ENCODE assay signal across 8 mouse cellular contexts in genomic region chr19:7382248-7382902, GRCm38 (mm10). TPM values are rescaled to one million over a fixed set of nuclear protein-coding genes. Genes with fewer than 3 reads are reported as not detected.
DNase-seq lines count a peak whose midpoint lies in the region; ATAC-seq and TF ChIP-seq lines count a peak whose summit lies in the region.

No protein-coding gene starts in this region.

- intact Hi-C loops in left cerebral cortex, postnatal 14 days (cut with DNase I) = loop anchor here (2.0 kb wide), 1 partner anchor 34 kb away; the partner anchor contains the start of gene 2700081O15Rik

- H3K9ac ChIP-seq in hindbrain, postnatal 0 days (replicated peaks; ENCODE audit: low read length) = peak overlapping the region; percentile 90

- DNase-seq in adipocyte (ENCODE audit: low spot score) = peak; percentile 42
- DNase-seq in gastrocnemius, adult 8-10 months (ENCODE audit: low spot score in 2 of 2) = peak; percentile 14 to 34
- DNase-seq in hindbrain, postnatal 0 days (ENCODE audit: low spot score) = peak; percentile 77
- peak; percentile 40 to 51 for DNase-seq in left cerebral cortex, postnatal 14 days (ENCODE audit: low spot score in 2 of 2)
- peak; percentile 70 for DNase-seq in right cerebral cortex, postnatal 14 days
- DNase-seq in yolk sac, embryonic 10.5 days (ENCODE audit: low spot score) = peak; percentile 80

- H3K4me2 ChIP-seq in hindbrain, postnatal 0 days (ENCODE audit: low read depth, low read length) = peak overlapping the region; percentile 75

- H3K27me3 ChIP-seq in hindbrain, postnatal 0 days (ENCODE audit: insufficient read depth, low read length) = no peaks in the 10 kb centered on the region

- WGBS in hindbrain, postnatal 0 days = under 1% methylated on average over 53 of the region's 60 CpGs

- no peak; the same call in 1 of the 2 replicates for TF ChIP-seq CTCF in hindbrain, postnatal 0 days (IDR thresholded peaks at IDR 0.05; ENCODE audit: low read depth)

- H3K36me3 ChIP-seq in hindbrain, postnatal 0 days (ENCODE audit: insufficient read depth, low read length) = no peaks in the 10 kb centered on the region

- H3K4me3 ChIP-seq in hindbrain, postnatal 0 days (ENCODE audit: low read length) = peak overlapping the region; percentile 63

- H3K9me3 ChIP-seq in hindbrain, postnatal 0 days (ENCODE audit: low read length) = no peaks in the 10 kb centered on the region

- H3K27ac ChIP-seq in hindbrain, postnatal 0 days = peak overlapping the region; percentile 95

- ATAC-seq in common myeloid progenitor, adult 5-6 weeks (replicated peaks; ENCODE audit: low read depth, poor library complexity, severe bottlenecking) = peak; percentile 36; the same call in 1 of the 2 replicates
- peak; percentile 51 for ATAC-seq in hindbrain, postnatal 0 days
- peak; percentile 24; the same call in 1 of the 2 replicates for ATAC-seq in megakaryocyte progenitor cell, adult 5-6 weeks (replicated peaks; ENCODE audit: poor library complexity)

- peaks cover 20% of the 10 kb centered on the region for H3K4me1 ChIP-seq in hindbrain, postnatal 0 days (ENCODE audit: insufficient read depth, low read length)

RNA-seq across cellular contexts. Expression of gene Spindoc, which starts 0.4 kb away (rescaled TPM):
- total RNA-seq in common myeloid progenitor, adult 5-6 weeks (2017) = 9.1 and 11.8 TPM in 2 replicates
- 1 to 10 TPM; 6.8 to 8.6 (median 7.3) TPM for total RNA-seq in gastrocnemius, adult 8-10 months (2022)
- 37.1 and 57.3 TPM in 2 replicates for total RNA-seq in hindbrain, postnatal 0 days (2014; rRNA removed)
- 19.0 and 19.8 TPM in 2 replicates for polyA plus RNA-seq in hindbrain, postnatal 0 days (2015; fragmentation: Nextera tagmentation; extraction: Ambion mirVana)
- 10 to 100 TPM; 30.5 to 36.2 TPM for total RNA-seq in left cerebral cortex, postnatal 14 days (2021)
- total RNA-seq in megakaryocyte progenitor cell, adult 5-6 weeks (2015) = 7.6 and 8.1 TPM in 2 replicates
- total RNA-seq in megakaryocyte progenitor cell, adult 5-6 weeks (2017) = 2.6 and 3.6 TPM in 2 replicates

RNA-seq across cellular contexts. Expression of gene 2700081O15Rik, which starts 35.0 kb away (rescaled TPM):
- 4.0 and 4.5 TPM in 2 replicates for total RNA-seq in common myeloid progenitor, adult 5-6 weeks (2017)
- total RNA-seq in gastrocnemius, adult 8-10 months (2022) = 1 to 10 TPM; 3.1 to 4.1 (median 3.8) TPM
- total RNA-seq in hindbrain, postnatal 0 days (2014; rRNA removed) = 114 and 129 TPM in 2 replicates
- 9.3 TPM in 2 replicates for polyA plus RNA-seq in hindbrain, postnatal 0 days (2015; fragmentation: Nextera tagmentation; extraction: Ambion mirVana)
- total RNA-seq in left cerebral cortex, postnatal 14 days (2021) = 10 to 100 TPM; 42.5 to 44.5 TPM
- 1.5 and 2.3 TPM in 2 replicates for total RNA-seq in megakaryocyte progenitor cell, adult 5-6 weeks (2015)
- total RNA-seq in megakaryocyte progenitor cell, adult 5-6 weeks (2017) = 1.4 and 3.2 TPM in 2 replicates

RNA-seq across cellular contexts. Expression of gene Mark2, which starts 40.7 kb away (rescaled TPM):
- total RNA-seq in common myeloid progenitor, adult 5-6 weeks (2017) = 17.9 and 40.2 TPM in 2 replicates
- 10 to 100 TPM; 31.8 to 40.1 (median 35.2) TPM for total RNA-seq in gastrocnemius, adult 8-10 months (2022)
- 39.9 and 47.8 TPM in 2 replicates for total RNA-seq in hindbrain, postnatal 0 days (2014; rRNA removed)
- 31.4 and 36.2 TPM in 2 replicates for polyA plus RNA-seq in hindbrain, postnatal 0 days (2015; fragmentation: Nextera tagmentation; extraction: Ambion mirVana)
- 100 to 1,000 TPM; 136 to 140 TPM for total RNA-seq in left cerebral cortex, postnatal 14 days (2021)
- total RNA-seq in megakaryocyte progenitor cell, adult 5-6 weeks (2015) = 63.8 and 70.0 TPM in 2 replicates
- 23.3 and 24.8 TPM in 2 replicates for total RNA-seq in megakaryocyte progenitor cell, adult 5-6 weeks (2017)

Comparison
In these comparisons a context has a peak if more than half of its experiments do, and no peak if none do; other contexts are left out.
1. Peak in every context shown above with its lines: DNase-seq, ATAC-seq, H3K4me3 ChIP-seq and H3K27ac ChIP-seq.
2. DNase-seq: peak in every context shown above with its lines; median percentile 80 in yolk sac, embryonic 10.5 days; 77 in hindbrain, postnatal 0 days; 70 in right cerebral cortex, postnatal 14 days; 46 in left cerebral cortex, postnatal 14 days; 42 in adipocyte; 24 in gastrocnemius, adult 8-10 months.